Mouse (Mus musculus) G1E (cell line): ENCODE measurements at regions not wholly inside any gene's neighbourhood (a gene's known extent, or its start where the extent isn't known, plus 50 kb on each side); places are given as distances from the start of the nearest gene placed in this dataset.

Experiments used
- CTCF ChIP-seq: IDR thresholded peaks from 2 replicates; pipeline ENCODE4 v1.5.1; 2012; ENCODE audit warnings: low read depth, low read length, inconsistent platforms, mixed read lengths
- POLR2AphosphoS5 ChIP-seq: IDR thresholded peaks from 2 replicates; pipeline ENCODE4 v1.6.1; 2012; ENCODE audit warnings: low read depth, low read length, inconsistent platforms; ENCODE audit not compliant: insufficient replicate concordance

- TF ChIP-seq CTCF = no peak
- TF ChIP-seq POLR2AphosphoS5 = no peak
These were observed 103.5 kb upstream of the Jarid2 start for GRCm38 (mm10) chr13:44625792-44626191.
